8 mouse cellular contexts compared by ENCODE assay signal in genomic region chr6:35177650-35178272, GRCm38 (mm10). TPM values are rescaled to one million over a fixed set of nuclear protein-coding genes. Genes with fewer than 3 reads are reported as not detected.
DNase-seq lines count a peak whose midpoint lies in the region; ATAC-seq and TF ChIP-seq lines count a peak whose summit lies in the region.

No protein-coding gene starts in this region.

- peaks cover 35% of the 10 kb centered on the region for H3K4me1 ChIP-seq in E14TG2a.4 (replicated peaks; ENCODE audit: low read depth, low read length)
- H3K4me1 ChIP-seq in cerebellum, adult 2 months (ENCODE audit: control insufficient read depth, insufficient read depth, low read length), result no peaks in the 10 kb centered on the region; the same call in 1 of the 2 replicates

- no peak for TF ChIP-seq POLR2A in cerebellum, adult 2 months (IDR thresholded peaks at IDR 0.05; ENCODE audit: borderline replicate concordance, insufficient read depth, low read length)

- under 1% methylated on average over 59 of the region's 69 CpGs for WGBS in cerebellum, adult 2 months

- ATAC-seq in megakaryocyte progenitor cell, adult 5-6 weeks (replicated peaks; ENCODE audit: poor library complexity), result peak; percentile 72

- H3K9me3 ChIP-seq in E14TG2a.4 (ENCODE audit: low read length), result no peaks in the 10 kb centered on the region

- intact Hi-C loops in left cerebral cortex, postnatal 14 days (cut with DNase I), result loop anchor here (5.0 kb wide), 1 partner anchor 45 kb away; the partner anchor contains the start of gene Cnot4

- H3K27ac ChIP-seq in cerebellum, adult 2 months (ENCODE audit: insufficient read depth, low read length), result no peak overlapping the region; the same call in 1 of the 2 replicates

- TF ChIP-seq CTCF in E14TG2a.4 (conservative IDR thresholded peaks at IDR 0.05; ENCODE audit: low read length), result no peak
- no peak for TF ChIP-seq CTCF in cerebellum, adult 2 months (IDR thresholded peaks at IDR 0.05; ENCODE audit: borderline replicate concordance, insufficient read depth, low read depth, low read length)

- peak overlapping the region; percentile 89 for H3K4me3 ChIP-seq in E14TG2a.4 (replicated peaks; ENCODE audit: low read length)
- H3K4me3 ChIP-seq in cerebellum, adult 2 months (replicated peaks; ENCODE audit: insufficient read depth, low read depth, low read length), result peak overlapping the region; percentile 84

- DNase-seq in adrenal gland, adult 18-20 months (ENCODE audit: low spot score in 2 of 2), result peak; percentile 47 to 48
- DNase-seq in adrenal gland, adult 2 months, result no peak
- DNase-seq in cerebellum, adult 2 months, result peak in 1 of 2 experiments; percentile 49
- DNase-seq in forelimb bud, embryonic 11.5 days (ENCODE audit: low read depth, low spot score), result peak; percentile 35
- peak; percentile 12 to 18 for DNase-seq in left cerebral cortex, postnatal 14 days (ENCODE audit: low spot score in 2 of 2)
- peak; percentile 62 to 67 for DNase-seq in spleen, postnatal 10 days (ENCODE audit: low spot score in 2 of 2)

- H3K27me3 ChIP-seq in E14TG2a.4 (ENCODE audit: insufficient read depth, low read length), result no peaks in the 10 kb centered on the region; the same call in 1 of the 2 replicates
- no peaks in the 10 kb centered on the region for H3K27me3 ChIP-seq in cerebellum, adult 2 months (ENCODE audit: control insufficient read depth, insufficient read depth, low read length)

- peaks cover 3% of the 10 kb centered on the region; the same call in 1 of the 2 replicates for H3K36me3 ChIP-seq in E14TG2a.4 (ENCODE audit: insufficient read depth, low read length)

RNA-seq across cellular contexts. Expression of gene Nup205, which starts 0.5 kb away (rescaled TPM):
- total RNA-seq in adrenal gland, adult 18-20 months (2021), result 10 to 100 TPM; 30.0 to 34.2 TPM
- total RNA-seq in adrenal gland, adult 2 months (2021), result 10 to 100 TPM; 33.7 to 35.4 TPM
- polyA plus RNA-seq in adrenal gland, adult 2 months (2012; rRNA removed), result 6.9 and 8.6 TPM in 2 replicates
- polyA plus RNA-seq in cerebellum, adult 2 months (2012; rRNA removed), result 21.1 and 23.6 TPM in 2 replicates
- total RNA-seq in left cerebral cortex, postnatal 14 days (2021), result 10 to 100 TPM; 25.1 to 27.7 TPM
- 83.1 and 87.1 TPM in 2 replicates for total RNA-seq in megakaryocyte progenitor cell, adult 5-6 weeks (2015)
- total RNA-seq in megakaryocyte progenitor cell, adult 5-6 weeks (2017), result 69.6 and 86.9 TPM in 2 replicates

RNA-seq across cellular contexts. Expression of gene Cnot4, which starts 44.2 kb away (rescaled TPM):
- total RNA-seq in adrenal gland, adult 18-20 months (2021), result 10 to 100 TPM; 27.6 to 28.0 TPM
- 10 to 100 TPM; 19.8 to 35.4 TPM for total RNA-seq in adrenal gland, adult 2 months (2021)
- 5.3 TPM in 2 replicates for polyA plus RNA-seq in adrenal gland, adult 2 months (2012; rRNA removed)
- 24.2 and 26.1 TPM in 2 replicates for polyA plus RNA-seq in cerebellum, adult 2 months (2012; rRNA removed)
- total RNA-seq in left cerebral cortex, postnatal 14 days (2021), result 10 to 100 TPM; 36.0 to 38.4 TPM
- total RNA-seq in megakaryocyte progenitor cell, adult 5-6 weeks (2015), result 56.9 and 59.5 TPM in 2 replicates
- 24.7 and 28.9 TPM in 2 replicates for total RNA-seq in megakaryocyte progenitor cell, adult 5-6 weeks (2017)
